Mouse (Mus musculus) T-helper 2 cell (primary cell): ENCODE results near the gene Prap1.

ENCODE experiments used
- in situ Hi-C: fragments of 300-600 bp; cut with MboI, MseI; formaldehyde crosslinking; loops from one replicate; pipeline ENCODE4 v1.15.1; 2025; ENCODE audit warnings: high pct_unique_total_duplicates

Prap1 gene

DNA sequence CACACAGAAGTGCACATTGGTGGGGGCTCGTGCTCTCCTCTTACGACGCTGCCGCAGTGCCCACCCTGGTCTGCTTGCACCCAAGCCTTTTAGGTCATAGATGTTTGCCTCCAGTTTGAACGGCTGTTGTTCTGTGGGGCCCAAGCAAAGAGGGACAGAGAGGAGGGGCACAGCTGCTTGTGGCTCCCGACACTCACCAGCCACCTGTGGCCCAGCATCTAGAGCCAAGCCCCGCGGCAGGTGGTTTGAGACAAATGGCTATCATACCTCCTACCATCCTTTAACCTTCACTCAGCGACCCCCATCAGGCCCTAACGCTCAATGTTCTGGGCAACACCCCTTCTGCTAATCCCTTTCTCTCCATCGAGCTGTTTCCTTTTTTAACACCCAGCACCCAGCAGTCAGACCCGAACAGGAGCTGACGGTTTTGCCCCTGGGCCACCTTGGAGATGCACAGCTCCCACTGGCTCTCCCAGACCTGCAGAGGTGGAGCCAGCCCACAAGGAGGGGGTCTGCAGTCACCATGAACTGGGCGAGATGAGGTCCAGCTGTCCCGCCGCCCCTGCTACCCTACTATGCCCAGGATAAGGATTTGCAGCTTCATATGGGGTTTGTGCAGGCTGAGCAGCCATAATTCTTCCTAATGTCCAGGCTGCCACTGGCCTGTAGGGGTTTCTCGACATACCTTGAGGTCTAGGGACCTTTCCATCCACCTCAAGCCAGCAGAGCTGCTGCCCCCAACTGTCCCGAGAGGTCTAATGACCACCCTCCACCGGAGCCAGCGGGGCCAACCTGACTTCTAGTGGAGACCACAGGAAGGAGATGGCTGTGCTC is 11.6 kb upstream of the Prap1 start:
- in situ Hi-C loops, result loop anchor here (5.0 kb wide), 1 partner anchor 56 kb away; the partner anchor contains the start of gene Mtg1

DNA sequence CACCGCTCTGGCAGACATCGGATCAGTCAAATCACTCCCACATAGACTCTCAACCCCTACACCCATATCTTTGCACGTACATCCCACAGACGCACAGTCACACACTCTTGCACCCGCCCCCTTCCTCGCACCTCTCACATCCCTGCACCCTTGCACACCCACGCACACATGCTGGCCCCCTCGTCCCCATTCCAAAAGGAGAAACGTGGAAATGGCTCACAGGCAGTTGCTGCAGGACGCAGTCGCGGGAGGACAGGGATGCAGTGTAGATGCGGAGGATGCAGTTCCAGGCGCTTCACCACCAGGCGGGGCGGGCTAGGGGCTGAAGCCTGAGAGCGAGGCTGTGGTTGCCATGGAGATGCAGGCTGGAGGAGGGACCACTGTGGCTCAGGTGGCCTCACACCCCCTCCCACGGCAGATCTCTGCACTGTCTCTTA is 10.9 kb upstream of the Prap1 start, which contains the start of gene Caly:
TSS of gene Caly (minus strand) at position 307 of the 437 bp plus-strand sequence.
- in situ Hi-C loops, result loop anchor here (5.0 kb wide), 1 partner anchor 55 kb away; the partner anchor contains the start of gene Mtg1

DNA sequence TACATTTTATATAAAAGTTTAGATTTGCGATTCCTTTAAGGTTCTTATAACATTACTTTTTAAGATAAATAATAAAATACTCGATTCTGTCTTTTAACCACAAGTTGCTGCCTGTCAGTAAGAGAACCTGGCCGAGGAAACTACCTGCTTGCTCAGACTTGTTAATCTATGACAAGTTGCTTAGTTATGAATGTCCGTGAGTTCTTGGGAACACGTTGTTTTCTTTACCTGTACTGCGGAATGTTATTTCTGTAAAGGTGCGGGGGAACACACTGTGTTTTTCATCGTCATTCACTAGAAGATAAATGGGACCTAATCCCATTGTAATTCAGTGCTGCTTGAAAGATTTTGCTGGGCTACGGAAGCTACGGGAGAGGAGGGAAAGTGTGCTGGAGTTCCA is 2.6 kb upstream of the Prap1 start:
- in situ Hi-C loops, result no loop called here

DNA sequence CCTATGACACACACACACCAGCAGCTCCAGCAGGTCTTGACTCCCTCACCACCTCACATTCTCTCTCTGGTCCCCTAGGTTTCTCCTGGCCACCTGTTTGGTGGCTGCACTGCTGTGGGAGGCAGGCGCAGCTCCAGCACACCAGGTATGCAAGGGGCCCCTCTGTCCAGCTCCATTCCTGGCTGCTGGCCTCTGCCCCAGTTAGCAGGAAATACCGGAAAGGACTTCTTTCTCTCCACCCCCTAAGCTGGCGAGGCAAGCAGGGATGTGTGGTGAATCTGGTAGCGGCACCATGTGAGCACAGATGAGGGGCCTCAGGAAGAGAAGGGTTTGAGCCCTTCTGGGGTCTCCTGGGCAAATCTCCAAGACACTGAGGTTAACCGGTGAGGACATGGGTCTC is 1.8 kb downstream of the Prap1 start:
- in situ Hi-C loops, result no loop called here

DNA sequence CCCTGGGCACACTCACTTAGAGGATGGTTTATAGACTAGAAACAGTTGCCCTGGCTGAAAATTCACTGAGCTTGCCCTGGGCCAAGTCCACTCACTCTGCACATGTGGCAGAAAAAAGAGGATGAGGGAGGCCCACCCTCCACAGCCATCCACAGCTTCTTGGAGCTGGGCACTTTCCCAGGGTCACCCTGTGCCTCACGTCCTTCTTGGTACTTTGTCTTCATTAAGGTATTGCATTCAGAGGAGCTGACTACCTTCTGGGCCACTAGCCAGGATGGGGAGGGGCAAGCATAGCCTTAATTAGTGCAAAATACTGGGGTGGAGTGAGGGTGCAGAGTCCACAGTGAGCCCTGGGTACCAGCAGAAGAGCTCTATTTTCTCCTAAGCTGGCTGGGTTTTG is 2.4 kb downstream of the Prap1 start:
- in situ Hi-C loops, result no loop called here

DNA sequence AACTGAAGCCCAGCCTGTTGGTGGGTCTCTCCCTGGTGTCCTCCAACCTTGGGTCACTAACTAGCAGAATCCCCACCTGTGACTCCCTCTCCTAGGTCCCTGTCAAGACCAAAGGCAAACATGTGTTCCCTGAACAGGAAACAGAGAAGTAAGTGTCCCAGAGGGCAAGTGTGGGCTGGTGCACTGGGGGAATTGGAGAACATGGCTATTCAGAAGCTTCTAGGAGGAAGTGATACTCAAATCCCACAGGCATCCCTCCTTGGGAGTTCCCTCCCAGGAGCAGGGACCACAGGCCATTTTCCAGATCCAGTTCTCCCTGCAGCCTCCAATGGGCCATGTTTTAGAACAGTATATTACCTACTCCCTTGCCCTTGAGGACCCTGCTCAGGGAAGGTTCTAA is 2.9 kb downstream of the Prap1 start:
- in situ Hi-C loops, result no loop called here

DNA sequence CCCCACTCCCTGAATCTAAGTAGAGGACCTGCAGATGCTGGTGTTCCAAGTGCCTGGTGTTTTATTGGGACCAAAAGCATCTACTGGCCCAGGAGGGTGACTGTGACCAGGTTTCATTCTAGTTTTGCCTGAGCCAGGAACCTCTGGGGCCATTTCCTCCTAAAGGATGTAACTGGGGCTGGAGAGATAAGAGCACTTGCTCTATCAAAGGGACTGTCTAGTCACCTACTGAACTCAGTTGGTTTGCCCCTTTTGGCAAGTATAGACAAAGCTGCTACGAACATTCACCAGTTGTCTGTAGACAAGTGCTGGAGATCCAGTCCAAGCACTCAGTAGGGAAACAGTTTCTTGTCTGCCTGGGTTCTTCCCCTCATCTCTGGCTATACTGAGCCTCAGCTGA is 5.3 kb downstream of the Prap1 start:
- in situ Hi-C loops, result no loop called here

DNA sequence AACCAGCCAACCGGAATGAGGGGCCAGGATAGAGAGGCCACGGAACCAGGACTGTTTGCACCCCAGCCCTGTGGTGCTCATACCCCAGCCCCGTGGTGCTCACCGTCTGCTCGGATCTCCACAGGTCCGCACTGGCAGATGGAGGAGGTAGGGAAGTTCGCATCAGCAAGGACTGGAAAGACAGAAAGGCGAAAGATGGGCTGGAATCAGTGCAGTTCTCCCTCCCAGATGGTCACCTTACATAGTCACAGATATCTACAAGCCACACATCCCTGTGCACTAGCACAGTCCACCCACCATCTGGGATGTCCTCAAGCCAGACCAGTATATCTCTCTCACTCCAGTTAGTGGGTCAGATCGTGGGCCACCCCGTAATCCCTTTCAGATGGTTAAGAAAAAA is 8.3 kb downstream of the Prap1 start:
- in situ Hi-C loops, result no loop called here

DNA sequence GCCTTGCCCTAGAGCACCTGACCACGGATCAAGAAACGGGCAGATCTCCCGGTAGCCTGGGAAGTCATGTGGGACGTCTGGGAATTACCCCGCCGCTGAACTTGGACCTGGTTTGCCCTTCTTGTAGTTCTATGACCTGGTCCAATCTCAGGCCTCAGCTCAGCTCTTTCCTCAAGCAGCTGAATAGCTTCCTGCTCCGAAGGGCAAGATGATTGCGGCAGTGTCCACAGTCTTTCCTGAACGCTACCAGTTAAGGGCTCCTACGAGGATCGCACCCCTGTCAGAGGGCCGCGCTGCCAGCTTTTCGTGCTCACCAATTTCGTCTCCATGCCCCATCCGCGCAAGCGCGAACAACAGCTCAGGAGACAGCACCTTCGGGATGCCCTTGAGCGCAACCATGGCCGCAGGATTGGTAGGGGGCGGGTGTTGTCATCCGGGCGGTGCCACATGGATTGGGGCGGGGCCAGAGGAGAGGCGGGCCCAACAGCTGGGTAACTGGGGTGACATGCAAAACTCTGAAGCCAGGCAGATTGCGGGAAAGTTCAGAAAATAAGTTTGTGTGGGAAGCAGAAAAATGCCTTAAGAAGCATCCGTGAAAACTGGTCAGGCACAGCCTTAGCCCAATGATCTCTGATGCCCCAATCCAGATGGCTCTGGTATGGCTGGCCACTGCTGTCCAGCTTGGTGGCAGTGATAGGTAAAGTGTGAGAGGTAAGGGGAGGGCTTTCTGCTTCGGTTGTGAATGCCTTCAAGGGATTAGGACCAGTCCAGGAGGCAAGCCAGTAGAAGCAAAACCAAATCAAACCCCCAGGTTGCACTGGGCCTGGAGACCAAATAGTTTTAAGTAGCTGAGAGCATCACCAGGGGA is 9.0 kb downstream of the Prap1 start, which contains the start of gene Fuom:
TSS of gene Fuom (minus strand) at position 449 of the 868 bp plus-strand sequence.
- in situ Hi-C loops, result no loop called here

DNA sequence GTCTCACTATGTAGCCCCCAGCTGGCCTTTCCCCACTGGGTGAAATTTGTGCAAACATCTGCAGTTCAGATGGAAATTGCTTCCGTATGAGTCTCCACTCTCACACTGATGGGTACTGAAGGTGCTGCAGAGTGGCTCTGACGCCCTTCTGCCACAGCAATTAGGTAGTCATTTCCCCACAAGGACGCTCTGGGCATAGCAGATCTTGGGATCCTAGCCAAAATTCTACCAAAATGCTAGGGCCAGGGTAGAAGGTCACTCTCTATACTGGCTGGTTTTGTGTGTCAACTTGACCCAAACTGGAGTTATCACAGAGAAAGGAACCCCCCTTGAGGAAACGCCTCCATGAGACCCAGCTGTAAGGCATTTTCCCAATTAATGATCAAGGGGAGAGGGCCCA is 10.8 kb downstream of the Prap1 start:
- in situ Hi-C loops, result no loop called here

DNA sequence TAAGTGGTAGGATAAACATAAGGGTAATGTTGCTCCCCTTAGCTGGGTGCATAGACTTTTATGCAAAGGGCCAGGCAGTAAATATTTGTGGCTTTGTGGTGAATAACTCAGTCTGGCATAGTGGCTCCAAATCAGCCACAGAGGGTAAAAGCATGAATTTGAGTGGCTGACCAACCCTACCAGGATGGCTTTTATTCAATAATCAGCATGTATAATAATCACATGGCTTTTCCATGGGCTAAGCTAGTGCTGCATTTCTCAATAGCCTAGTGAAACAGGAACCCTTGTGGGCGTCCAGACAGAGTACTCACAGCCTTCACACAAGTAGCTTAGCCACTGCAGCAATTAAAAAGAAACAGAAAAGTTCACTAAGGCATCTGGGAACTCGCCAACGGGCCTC is 18.7 kb downstream of the Prap1 start:
- in situ Hi-C loops, result no loop called here

DNA sequence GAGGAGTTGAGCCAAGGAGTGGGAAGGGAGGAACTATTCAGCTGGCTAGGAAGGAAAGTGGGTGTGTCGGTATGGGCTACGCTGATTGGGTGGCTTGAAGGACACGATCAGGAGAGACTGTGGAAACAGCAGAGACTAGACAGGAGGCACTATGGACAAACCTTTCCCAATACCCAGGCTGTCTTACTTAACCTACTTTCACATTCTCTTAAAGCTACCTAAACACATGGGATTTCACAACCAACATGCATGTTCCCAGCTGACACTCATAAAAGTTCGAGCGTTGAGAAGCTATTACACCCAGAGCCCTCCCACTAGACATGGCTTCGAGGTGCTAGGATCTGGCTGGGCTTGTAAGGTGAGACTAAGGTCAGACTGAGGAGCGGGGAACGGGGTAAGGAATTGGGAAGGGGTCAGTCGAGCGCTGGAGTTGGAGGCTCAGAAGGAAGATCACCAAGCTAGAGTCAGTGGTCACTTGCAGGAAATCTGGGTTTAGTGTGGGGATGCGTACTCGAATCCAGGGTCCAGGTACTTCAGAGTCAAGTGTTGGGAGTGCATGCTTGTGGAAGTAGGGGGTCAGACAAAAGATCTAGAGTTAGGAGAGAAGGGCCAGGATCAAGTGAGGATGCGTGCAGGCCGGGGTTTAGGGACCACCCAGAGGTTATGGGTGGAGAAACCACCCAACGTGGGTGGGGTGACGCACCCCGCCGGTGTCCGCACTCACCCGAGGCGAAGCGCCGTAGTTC is 22.6 kb downstream of the Prap1 start, which contains the start of gene Paox:
TSS of gene Paox (plus strand) at position 217 of the 746 bp plus-strand sequence.
- in situ Hi-C loops, result no loop called here

DNA sequence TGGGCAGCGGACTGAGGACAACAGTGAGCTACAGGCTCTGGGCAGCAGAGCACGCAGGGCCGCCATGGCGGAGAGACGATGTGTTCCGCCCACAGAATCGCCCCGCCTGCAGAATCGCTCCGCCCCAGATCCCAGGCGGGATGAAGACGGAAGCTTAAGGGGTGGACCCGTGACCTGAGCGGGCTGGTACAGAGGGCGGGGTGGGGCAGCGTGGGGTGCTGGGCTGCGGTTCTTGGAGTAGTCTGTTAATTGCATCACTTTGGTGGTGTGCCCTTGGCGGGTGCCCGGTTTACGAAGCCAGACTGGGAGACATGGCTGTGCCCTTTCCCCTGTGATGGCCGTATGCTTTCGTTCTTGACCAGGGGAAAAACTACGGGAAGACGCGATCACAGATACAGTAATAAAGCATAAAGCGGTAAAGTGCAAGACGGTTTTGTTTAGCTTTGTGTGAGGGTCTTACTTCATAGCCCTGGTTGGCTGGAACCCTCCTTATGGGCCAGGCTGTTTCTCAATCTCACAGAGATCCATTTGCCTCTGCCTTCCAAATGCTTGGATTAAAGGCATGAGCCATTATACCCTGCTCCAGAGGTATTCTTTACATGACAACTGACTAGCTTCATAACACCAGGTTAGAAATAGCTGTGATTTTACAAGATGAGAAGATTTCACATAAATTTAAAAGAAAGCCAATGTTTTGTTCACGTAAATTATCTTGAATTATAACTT is 23.3 kb downstream of the Prap1 start, which contains the start of gene Echs1:
TSS of gene Echs1 (minus strand) at position 148 of the 726 bp plus-strand sequence.
- in situ Hi-C loops, result no loop called here

DNA sequence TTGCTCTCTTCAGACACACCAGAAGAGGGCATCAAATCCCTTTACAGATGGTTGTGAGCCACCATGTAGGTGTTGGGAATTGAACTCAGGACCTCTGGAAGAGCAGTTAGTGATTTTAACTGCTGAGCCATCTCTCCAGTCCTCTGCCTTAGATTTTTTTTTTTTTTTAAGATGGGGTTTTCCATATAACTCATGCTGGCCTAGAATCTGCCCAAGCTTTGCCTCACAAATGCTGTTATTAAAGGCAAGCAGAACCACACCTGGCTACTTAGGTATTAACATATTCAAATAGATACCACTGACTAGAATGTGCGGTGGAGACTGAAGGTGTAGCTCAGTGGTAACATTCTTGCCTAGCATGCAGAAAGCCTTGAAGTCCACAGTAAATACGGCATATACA is 27.3 kb downstream of the Prap1 start:
- in situ Hi-C loops, result no loop called here

DNA sequence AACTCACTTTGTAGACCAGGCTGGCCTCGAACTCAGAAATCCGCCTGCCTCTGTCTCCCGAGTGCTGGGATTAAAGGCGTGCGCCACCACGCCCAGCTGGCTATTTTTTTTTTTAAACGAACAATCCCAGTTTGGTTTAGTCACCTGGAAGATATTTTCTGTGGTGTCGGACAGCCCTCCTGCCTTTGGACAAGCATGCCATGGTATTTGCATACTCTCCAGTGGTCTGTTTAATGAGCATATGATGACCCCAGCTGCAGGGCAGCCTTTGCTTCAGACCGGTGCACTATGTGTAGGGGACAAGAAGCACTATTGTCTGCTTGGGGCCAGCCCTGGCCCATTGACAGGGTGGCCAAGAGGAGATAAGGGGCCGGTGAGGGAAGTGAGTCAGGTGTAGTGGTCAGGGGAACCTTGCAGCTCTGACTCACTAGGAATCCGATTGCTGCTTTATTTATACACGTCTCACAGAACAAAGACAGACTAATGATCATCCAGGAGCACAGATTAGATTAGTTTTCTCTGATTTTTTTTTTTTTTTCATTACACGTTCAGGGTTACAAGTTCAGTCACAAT is 28.2 kb downstream of the Prap1 start:
- in situ Hi-C loops, result no loop called here

DNA sequence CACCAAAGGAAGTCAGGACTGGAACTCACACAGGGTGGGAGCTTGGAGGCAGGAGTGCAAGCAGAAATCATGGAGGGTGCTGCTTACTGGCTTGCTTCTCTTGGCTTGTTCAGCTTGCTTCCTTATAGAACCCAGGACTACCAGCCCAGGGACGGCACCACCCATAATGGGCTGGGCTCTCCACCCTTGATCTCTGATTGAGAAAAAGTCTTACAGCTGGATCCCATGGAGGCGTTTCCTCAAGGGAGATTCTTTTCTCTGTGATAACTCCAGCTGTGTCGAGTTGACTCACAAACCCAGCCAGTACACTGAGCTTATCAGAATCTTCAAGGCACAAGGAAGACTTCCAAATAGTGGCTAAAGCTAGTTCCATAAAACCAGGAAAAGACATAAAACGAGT is 29.6 kb downstream of the Prap1 start:
- in situ Hi-C loops, result no loop called here

DNA sequence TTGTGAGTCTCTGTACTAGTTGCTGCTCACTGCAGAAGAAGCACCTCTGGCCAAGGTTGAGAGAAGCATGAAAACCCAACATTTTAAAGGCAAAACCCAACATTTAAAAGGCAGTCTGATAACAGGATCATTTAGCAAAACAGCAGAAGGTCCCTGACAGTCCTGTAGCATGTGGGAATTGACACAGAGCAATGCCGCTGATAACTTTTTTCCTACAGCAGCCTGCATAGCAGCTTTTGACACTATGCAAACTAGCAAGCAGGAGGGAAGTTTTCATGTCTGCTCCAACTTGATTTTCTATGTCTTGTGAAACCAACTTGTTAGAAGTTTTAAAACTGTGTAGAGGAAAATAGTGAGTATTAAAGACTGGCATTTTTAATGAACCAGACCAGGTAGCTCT is 31.2 kb downstream of the Prap1 start:
- in situ Hi-C loops, result no loop called here

DNA sequence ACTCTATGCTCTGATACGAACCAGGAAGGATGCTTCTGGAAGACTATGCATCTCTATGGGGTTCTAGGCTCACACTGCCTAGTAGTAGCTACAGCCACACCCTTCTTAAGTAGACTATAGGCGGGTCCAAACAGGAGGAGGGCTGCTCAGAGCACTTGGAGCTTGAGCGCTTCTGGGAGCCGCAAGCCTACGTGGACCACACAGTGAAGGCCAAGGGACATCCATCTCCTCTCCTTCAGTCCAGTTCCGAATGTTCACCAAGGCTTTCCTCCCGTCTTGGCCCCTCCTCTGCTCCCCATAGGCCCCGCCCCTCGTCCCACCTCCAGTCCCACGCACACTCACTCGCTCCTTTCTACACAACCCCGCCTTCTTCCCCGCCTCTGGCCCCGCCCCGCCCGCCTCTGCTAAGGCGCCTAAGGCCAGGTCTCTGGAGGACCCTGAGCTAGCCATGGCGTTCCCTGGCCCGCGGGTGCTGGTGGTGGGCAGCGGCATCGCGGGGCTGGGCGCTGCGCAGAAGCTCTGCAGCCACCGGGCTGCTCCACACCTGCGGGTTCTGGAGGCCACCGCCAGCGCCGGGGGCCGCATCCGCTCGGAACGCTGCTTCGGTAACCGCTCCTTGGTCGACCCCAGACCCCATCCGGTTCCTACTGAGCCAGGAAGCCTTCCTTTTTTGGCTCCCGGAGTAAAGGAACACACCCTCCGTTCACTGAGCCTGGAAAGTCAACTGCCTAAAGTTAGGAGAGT is 32.3 kb downstream of the Prap1 start:
- in situ Hi-C loops, result no loop called here

DNA sequence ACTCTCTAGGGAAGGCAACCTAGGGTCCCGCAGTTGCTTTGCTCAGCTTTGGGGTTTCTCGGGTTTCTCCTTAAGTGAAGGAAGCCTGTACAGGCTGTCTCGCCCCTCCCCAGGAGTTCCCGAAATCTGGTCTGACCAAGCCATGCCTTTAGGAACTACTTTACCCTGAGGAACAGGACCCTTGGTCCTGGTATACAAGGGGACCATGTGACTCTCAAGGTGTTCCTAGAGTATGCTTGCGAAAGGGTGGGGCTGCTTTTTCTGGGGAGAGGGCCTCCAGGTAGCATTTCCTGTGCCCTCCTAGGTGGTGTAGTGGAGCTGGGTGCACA is 32.8 kb downstream of the Prap1 start:
- in situ Hi-C loops, result no loop called here

DNA sequence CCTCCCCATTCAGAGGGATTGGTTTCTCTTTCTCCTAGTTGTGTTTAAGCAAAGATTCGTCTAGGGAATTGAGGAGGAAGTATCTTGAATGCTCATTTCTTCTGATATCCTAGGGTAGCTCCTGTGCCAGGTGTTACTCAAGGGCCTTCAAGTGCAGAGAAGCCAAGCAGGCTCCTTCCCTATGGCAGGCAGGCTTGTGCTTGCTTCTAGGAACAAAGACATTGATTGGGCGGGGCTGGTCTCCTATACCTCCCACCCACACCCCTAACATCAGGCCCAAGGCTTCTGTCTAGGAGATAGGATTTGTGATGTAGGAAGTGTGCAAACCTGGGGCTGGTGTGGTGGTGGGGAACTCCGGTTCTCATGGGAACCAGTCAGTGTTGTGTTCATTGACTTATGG is 33.7 kb downstream of the Prap1 start:
- in situ Hi-C loops, result no loop called here
